Mouse (Mus musculus): ENCODE data around the gene Exph5.

Gene Exph5

GRCm38 (mm10) chr9:53404753-53405722 lies 103.6 kb downstream of the Exph5 start:
- in situ Hi-C loops (cut with MseI, MboI), result no loop called here

GRCm38 (mm10) chr9:53408548-53408947 lies 107.1 kb downstream of the Exph5 start:
- in situ Hi-C loops (cut with MseI, MboI), result no loop called here

DNA sequence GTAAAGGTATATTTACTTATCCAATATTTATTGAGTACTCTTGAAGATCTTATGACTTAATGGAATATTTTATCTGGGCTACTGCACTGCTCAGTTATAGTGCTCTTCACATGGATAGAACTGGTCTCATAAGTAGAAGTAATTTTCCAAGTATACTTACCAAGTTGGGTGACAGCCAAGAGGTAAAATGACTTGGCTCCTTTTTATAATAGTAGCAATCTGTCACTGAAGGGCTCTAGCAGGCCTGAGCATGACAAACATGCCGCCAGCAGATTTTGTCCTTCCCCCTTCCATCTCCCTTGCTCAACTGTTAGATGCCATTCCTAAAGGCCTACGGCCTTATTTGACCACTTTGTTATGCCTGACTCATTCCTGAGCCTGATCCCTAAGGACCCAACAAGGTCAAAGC lies 107.5 kb downstream of the Exph5 start:
- in situ Hi-C loops (cut with MseI, MboI), result no loop called here

- in situ Hi-C loops (cut with MseI, MboI), result no loop called here
Measured at GRCm38 (mm10) chr9:53409427-53409826, 108.0 kb downstream of the Exph5 start.

DNA sequence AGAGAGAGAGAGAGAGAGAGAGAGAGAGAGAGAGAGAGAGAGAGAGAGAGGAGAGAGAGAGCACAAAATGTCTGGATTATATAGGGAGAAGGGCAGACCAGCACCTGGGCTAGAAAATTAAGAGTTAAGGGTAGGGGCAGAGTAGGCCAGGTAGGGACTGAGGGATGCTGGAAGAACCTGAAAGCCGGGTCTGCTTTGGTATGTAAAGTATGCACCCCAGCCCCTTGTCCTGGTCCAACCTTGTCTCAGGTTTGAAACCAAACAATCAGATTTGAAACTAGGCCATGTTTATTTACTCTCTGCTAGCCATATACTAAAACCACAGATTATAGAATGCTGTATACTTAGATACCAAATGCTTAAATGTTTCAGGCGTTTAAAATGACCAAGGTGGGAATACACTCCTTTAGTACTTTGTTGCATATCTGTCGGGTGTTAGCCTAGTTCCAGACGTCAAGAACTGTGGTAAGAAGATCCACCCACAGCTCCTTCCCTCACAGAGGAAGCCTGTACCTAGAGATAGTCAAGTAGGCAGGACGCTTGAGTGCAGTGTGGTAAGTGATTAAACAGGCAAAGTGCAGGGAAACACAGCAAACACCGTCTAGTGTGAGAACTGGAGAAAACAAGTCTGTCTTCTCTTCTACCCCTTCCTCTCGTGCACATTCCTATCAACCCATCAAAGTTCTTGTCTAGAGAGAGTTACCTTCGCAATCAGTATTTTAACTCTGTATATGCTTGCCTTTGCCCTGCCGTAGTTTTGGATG lies 120.8 kb downstream of the Exph5 start:
- in situ Hi-C loops (cut with MseI, MboI), result no loop called here

- in situ Hi-C loops (cut with MseI, MboI), result no loop called here
Measured at GRCm38 (mm10) chr9:53426726-53427125, 125.3 kb downstream of the Exph5 start.
